In genomic region chr19:20881205-20881604, GRCm38 (mm10) we compare ENCODE assay signal across 12 mouse cellular contexts.
"Had no signal": no experiment of that assay in that cellular context is flagged by ENCODE, and none has a peak within 500 bp of the region (broad histone marks: within the 10 kb centered on the region; RNA-seq: fewer than 3 reads in every experiment).

No protein-coding gene starts in this region.

- H3K27me3 ChIP-seq: limb, embryonic 13.5 days; liver, embryonic 13.5 days had no signal

- ATAC-seq: intestine, postnatal 0 days; lung, postnatal 0 days had no signal

- H3K27ac ChIP-seq: kidney, postnatal 0 days; limb, embryonic 10.5 days; limb, embryonic 13.5 days; liver, embryonic 13.5 days; macrophage had no signal

- H3K36me3 ChIP-seq: limb, embryonic 10.5 days; limb, embryonic 13.5 days; liver, embryonic 13.5 days had no signal

- H3K4me3 ChIP-seq: limb, embryonic 10.5 days; limb, embryonic 13.5 days; liver, embryonic 13.5 days had no signal

- DNase-seq: liver; liver, embryonic 13.5 days; lung, embryonic 14.5 days; midbrain, embryonic 14.5 days; thymus, adult 18-20 months; thymus, postnatal 36 days had no signal

- H3K9ac ChIP-seq: limb, embryonic 13.5 days; liver, embryonic 13.5 days; lung, embryonic 14.5 days had no signal

- H3K4me1 ChIP-seq: limb, embryonic 10.5 days; limb, embryonic 13.5 days; liver, embryonic 13.5 days had no signal

- H3K9me3 ChIP-seq: limb, embryonic 10.5 days; limb, embryonic 13.5 days; liver, embryonic 13.5 days had no signal
